Mouse (Mus musculus) limb, embryonic 14.5 days (tissue): ENCODE results near the gene Chtf18. TPM values are rescaled to one million over a fixed set of nuclear protein-coding genes. Genes with fewer than 3 reads are reported as not detected.

Source experiments
- ATAC-seq: fragments of 200-750 bp; cut with Nextera tagmentation; 2 replicates; pipeline ENCODE4 v1.8.0; 2017; ENCODE audit warnings: low read depth, moderate number of reproducible peaks, moderate TSS enrichment; ENCODE audit not compliant: low FRiP score
- DNase-seq: peaks from one replicate; pipeline ENCODE4 v3.0.0-alpha.2; 2015; ENCODE audit warnings: low spot score
- H3K27ac ChIP-seq: fragments of 300-500 bp; sonication (generic); replicated peaks from 2 replicates; pipeline ENCODE4 v1.5.1; 2014; ENCODE audit warnings: low read depth, mild to moderate bottlenecking, low read length, moderate library complexity, mixed read lengths
- H3K27me3 ChIP-seq: fragments of 300-500 bp; sonication (generic); 2 replicates; pipeline ENCODE4 v1.6.1; 2014; ENCODE audit warnings: low read length, mixed read lengths; ENCODE audit not compliant: control insufficient read depth, insufficient read depth
- H3K36me3 ChIP-seq: fragments of 300-500 bp; sonication (generic); 2 replicates; pipeline ENCODE4 v1.6.1; 2014; ENCODE audit warnings: mild to moderate bottlenecking, low read length, moderate library complexity, mixed read lengths; ENCODE audit not compliant: control insufficient read depth, insufficient read depth
- H3K4me1 ChIP-seq: fragments of 300-500 bp; sonication (generic); 2 replicates; pipeline ENCODE4 v1.6.1; 2014; ENCODE audit warnings: antibody characterized with exemption, low read length, mixed read lengths; ENCODE audit not compliant: control insufficient read depth, insufficient read depth
- H3K4me2 ChIP-seq: fragments of 300-500 bp; sonication (generic); replicated peaks from 2 replicates; pipeline ENCODE4 v1.6.1; 2014; ENCODE audit warnings: low read depth, mild to moderate bottlenecking, low read length, moderate library complexity; ENCODE audit not compliant: severe bottlenecking
- H3K4me3 ChIP-seq: fragments of 300-500 bp; sonication (generic); replicated peaks from 2 replicates; pipeline ENCODE4 v1.5.1; 2014; ENCODE audit warnings: low read length
- H3K9ac ChIP-seq: fragments of 300-500 bp; sonication (generic); 2 replicates; pipeline ENCODE4 v1.6.1; 2014; ENCODE audit warnings: mild to moderate bottlenecking, low read depth, low read length, moderate library complexity; ENCODE audit not compliant: severe bottlenecking
- H3K9me3 ChIP-seq: fragments of 300-500 bp; sonication (generic); 2 replicates; pipeline ENCODE4 v1.6.1; 2016; ENCODE audit warnings: low read length; ENCODE audit not compliant: control insufficient read depth
- POLR2A ChIP-seq: fragments of 200-500 bp; IDR thresholded peaks from 2 replicates; pipeline ENCODE4 v1.8.0; 2012; ENCODE audit warnings: inconsistent platforms, mild to moderate bottlenecking, moderate library complexity, borderline replicate concordance; ENCODE audit not compliant: insufficient read depth, insufficient read length; ENCODE audit errors: extremely low read depth
- WGBS: fragments of 180-500 bp; shearing (Covaris S2); extraction: QIAGEN DNeasy Blood & Tissue Kit; methylation state at CpG from one replicate; pipeline ENCODE4 v1.1.7; 2014; 5-methylcytosine and 5-hydroxymethylcytosine counted together
- microRNA-seq: library from miRNA; unstranded; fragments of <30 nt; microRNA quantifications from one replicate; pipeline ENCODE4, GENCODE M21; 2016
- polyA plus RNA-seq, 2 experiments: library from polyadenylated mRNA; depleted of rRNA in 1 of 2; stranded (reverse) in 1 of 2; unstranded in 1 of 2; fragments of >200 nt; fragmentation: Nextera tagmentation in 1 of 2; extraction: Ambion mirVana in 1 of 2; gene quantifications; 2 replicates each; pipeline versions ENCODE4 v1.2.1 to v1.2.3; 2012 to 2014

Gene Chtf18
- polyA plus RNA-seq, 2 experiments = 14.7 to 34.5 TPM

- H3K4me1 ChIP-seq = peaks cover 6% of the 10 kb centered on the region
- H3K9me3 ChIP-seq = no peaks in the 10 kb centered on the region
- H3K4me2 ChIP-seq = no peak overlapping the region
- no peak overlapping the region for H3K27ac ChIP-seq
- ATAC-seq (no peak), DNase-seq (no peak)
- H3K4me3 ChIP-seq = no peak overlapping the region
- WGBS = 86% methylated on average over 4 of the region's 4 CpGs
- H3K9ac ChIP-seq = no peak overlapping the region
- H3K36me3 ChIP-seq = no peaks in the 10 kb centered on the region
- 0 out of 2 replicates have a peak, but pooled peaks cover 5% of the 10 kb centered on the region for H3K27me3 ChIP-seq
- TF ChIP-seq POLR2A = no peak
Measured at GRCm38 (mm10) chr17:25688922-25689321, 38.3 kb downstream of the Chtf18 start.

GRCm38 (mm10) chr17:25686323-25686722 is 40.9 kb downstream of the Chtf18 start:
- TF ChIP-seq POLR2A = no peak
- DNase-seq (no peak), ATAC-seq (no peak)
- no peaks in the 10 kb centered on the region for H3K9me3 ChIP-seq
- H3K36me3 ChIP-seq = no peaks in the 10 kb centered on the region
- no peak overlapping the region for H3K27ac ChIP-seq
- H3K4me1 ChIP-seq = peaks cover 6% of the 10 kb centered on the region
- no peak overlapping the region for H3K4me2 ChIP-seq
- no peak overlapping the region for H3K9ac ChIP-seq
- no peak overlapping the region for H3K4me3 ChIP-seq
- 0 out of 2 replicates have a peak, but pooled peaks cover 5% of the 10 kb centered on the region for H3K27me3 ChIP-seq
- 40% methylated on average over 7 of the region's 7 CpGs for WGBS

GRCm38 (mm10) chr17:25681636-25682035 is 45.6 kb downstream of the Chtf18 start:
- no peaks in the 10 kb centered on the region for H3K27me3 ChIP-seq
- H3K36me3 ChIP-seq = no peaks in the 10 kb centered on the region
- no peak for ATAC-seq
- no peak for TF ChIP-seq POLR2A
- no peak overlapping the region for H3K27ac ChIP-seq
- no peaks in the 10 kb centered on the region for H3K4me1 ChIP-seq
- no peak for DNase-seq
- 81% methylated on average over 4 of the region's 4 CpGs for WGBS
- no peaks in the 10 kb centered on the region for H3K9me3 ChIP-seq
- no peak overlapping the region for H3K4me3 ChIP-seq
- H3K9ac ChIP-seq = no peak overlapping the region
- H3K4me2 ChIP-seq = no peak overlapping the region

- DNase-seq (no peak), ATAC-seq (no peak)
- H3K4me3 ChIP-seq = no peak overlapping the region
- H3K9me3 ChIP-seq = no peaks in the 10 kb centered on the region
- no peak overlapping the region for H3K27ac ChIP-seq
- H3K27me3 ChIP-seq = no peaks in the 10 kb centered on the region
- 9% methylated on average over 5 of the region's 5 CpGs for WGBS
- H3K9ac ChIP-seq = no peak overlapping the region
- no peaks in the 10 kb centered on the region for H3K4me1 ChIP-seq
- no peaks in the 10 kb centered on the region for H3K36me3 ChIP-seq
- TF ChIP-seq POLR2A = no peak
- no peak overlapping the region for H3K4me2 ChIP-seq
Measured at GRCm38 (mm10) chr17:25679818-25680217, 47.4 kb downstream of the Chtf18 start.

- WGBS = 60% methylated on average over 6 of the region's 6 CpGs
- Histone ChIP-seq H3K4me3 (no peak overlapping the region), H3K9me3 (no peaks in the 10 kb centered on the region), H3K4me1 (no peaks in the 10 kb centered on the region), H3K27me3 (no peaks in the 10 kb centered on the region), H3K27ac (no peak overlapping the region), H3K36me3 (no peaks in the 10 kb centered on the region), H3K9ac (no peak overlapping the region), H3K4me2 (no peak overlapping the region)
- ATAC-seq (no peak), DNase-seq (no peak)
- no peak for TF ChIP-seq POLR2A
Measured at GRCm38 (mm10) chr17:25677969-25678368, 49.2 kb downstream of the Chtf18 start.

- Histone ChIP-seq H3K4me2 (no peak overlapping the region), H3K4me3 (no peak overlapping the region), H3K36me3 (no peaks in the 10 kb centered on the region), H3K27me3 (no peaks in the 10 kb centered on the region), H3K27ac (no peak overlapping the region), H3K4me1 (no peaks in the 10 kb centered on the region), H3K9me3 (no peaks in the 10 kb centered on the region), H3K9ac (no peak overlapping the region)
- no peak for ATAC-seq
- no peak for DNase-seq
- TF ChIP-seq POLR2A = no peak
Measured at GRCm38 (mm10) chr17:25672982-25673381, 54.2 kb downstream of the Chtf18 start.

Small RNA genes within 50 kb of the gene (microRNA-seq; reads per million reads assigned to microRNA genes)
- not detected for gene Gm25083

Other genes with a start within 250 kb of the Chtf18 start
- 0.09 TPM in 2 replicates for gene Sstr5, start 230.1 kb downstream of the Chtf18 start, polyA plus RNA-seq (2012; rRNA removed)
- 0.10 TPM in 1 of 2 replicates, not detected in the other for gene Sstr5, start 230.1 kb downstream of the Chtf18 start, polyA plus RNA-seq (2014; fragmentation: Nextera tagmentation; extraction: Ambion mirVana)
- 16.3 and 23.4 TPM in 2 replicates for gene Sox8, start 156.7 kb downstream of the Chtf18 start, polyA plus RNA-seq (2012; rRNA removed)
- 12.6 and 16.7 TPM in 2 replicates for gene Sox8, start 156.7 kb downstream of the Chtf18 start, polyA plus RNA-seq (2014; fragmentation: Nextera tagmentation; extraction: Ambion mirVana)
- gene Lmf1, start 148.3 kb downstream of the Chtf18 start, polyA plus RNA-seq (2012; rRNA removed) = 20.3 and 26.3 TPM in 2 replicates
- 26.9 and 28.7 TPM in 2 replicates for gene Lmf1, start 148.3 kb downstream of the Chtf18 start, polyA plus RNA-seq (2014; fragmentation: Nextera tagmentation; extraction: Ambion mirVana)
- 0.56 and 0.74 TPM in 2 replicates for gene Gng13, start 10.2 kb downstream of the Chtf18 start, polyA plus RNA-seq (2012; rRNA removed)
- 3.5 and 6.1 TPM in 2 replicates for gene Gng13, start 10.2 kb downstream of the Chtf18 start, polyA plus RNA-seq (2014; fragmentation: Nextera tagmentation; extraction: Ambion mirVana)
- gene Rpusd1, start 251 bp upstream of the Chtf18 start, polyA plus RNA-seq (2012; rRNA removed) = 48.2 and 71.7 TPM in 2 replicates
- 26.1 and 26.6 TPM in 2 replicates for gene Rpusd1, start 251 bp upstream of the Chtf18 start, polyA plus RNA-seq (2014; fragmentation: Nextera tagmentation; extraction: Ambion mirVana)
- gene Mslnl, start 8.6 kb upstream of the Chtf18 start, polyA plus RNA-seq (2012; rRNA removed) = 0.10 and 0.13 TPM in 2 replicates
- gene Mslnl, start 8.6 kb upstream of the Chtf18 start, polyA plus RNA-seq (2014; fragmentation: Nextera tagmentation; extraction: Ambion mirVana) = 0.10 and 0.22 TPM in 2 replicates
- gene Msln, start 27.0 kb upstream of the Chtf18 start, polyA plus RNA-seq (2012; rRNA removed) = 0.23 and 5.5 TPM in 2 replicates
- 0.37 and 0.95 TPM in 2 replicates for gene Msln, start 27.0 kb upstream of the Chtf18 start, polyA plus RNA-seq (2014; fragmentation: Nextera tagmentation; extraction: Ambion mirVana)
- gene Narfl, start 46.4 kb upstream of the Chtf18 start, polyA plus RNA-seq (2012; rRNA removed) = 24.9 and 26.0 TPM in 2 replicates
- gene Narfl, start 46.4 kb upstream of the Chtf18 start, polyA plus RNA-seq (2014; fragmentation: Nextera tagmentation; extraction: Ambion mirVana) = 24.2 and 26.1 TPM in 2 replicates
- 113 and 119 TPM in 2 replicates for gene Haghl, start 58.3 kb upstream of the Chtf18 start, polyA plus RNA-seq (2012; rRNA removed)
- 69.3 and 78.0 TPM in 2 replicates for gene Haghl, start 58.3 kb upstream of the Chtf18 start, polyA plus RNA-seq (2014; fragmentation: Nextera tagmentation; extraction: Ambion mirVana)
- 0.06 and 0.10 TPM in 2 replicates for gene Ccdc78, start 59.2 kb upstream of the Chtf18 start, polyA plus RNA-seq (2012; rRNA removed)
- not detected in 2 replicates for gene Ccdc78, start 59.2 kb upstream of the Chtf18 start, polyA plus RNA-seq (2014; fragmentation: Nextera tagmentation; extraction: Ambion mirVana)
- gene Fam173a, start 65.5 kb upstream of the Chtf18 start, polyA plus RNA-seq (2012; rRNA removed) = 114 and 117 TPM in 2 replicates
- gene Fam173a, start 65.5 kb upstream of the Chtf18 start, polyA plus RNA-seq (2014; fragmentation: Nextera tagmentation; extraction: Ambion mirVana) = 72.5 and 73.8 TPM in 2 replicates
- gene AC134908.4, start 68.2 kb upstream of the Chtf18 start, polyA plus RNA-seq (2012; rRNA removed) = not detected in 2 replicates
- gene AC134908.4, start 68.2 kb upstream of the Chtf18 start, polyA plus RNA-seq (2014; fragmentation: Nextera tagmentation; extraction: Ambion mirVana) = 0.30 TPM in 1 of 2 replicates, not detected in the other
- gene Metrn, start 69.7 kb upstream of the Chtf18 start, polyA plus RNA-seq (2012; rRNA removed) = 83.6 and 119 TPM in 2 replicates
- 10.5 and 12.6 TPM in 2 replicates for gene Metrn, start 69.7 kb upstream of the Chtf18 start, polyA plus RNA-seq (2014; fragmentation: Nextera tagmentation; extraction: Ambion mirVana)
- gene Fbxl16, start 81.7 kb upstream of the Chtf18 start, polyA plus RNA-seq (2012; rRNA removed) = 6.5 and 12.2 TPM in 2 replicates
- gene Fbxl16, start 81.7 kb upstream of the Chtf18 start, polyA plus RNA-seq (2014; fragmentation: Nextera tagmentation; extraction: Ambion mirVana) = 2.0 and 2.5 TPM in 2 replicates
- gene Wdr24, start 96.2 kb upstream of the Chtf18 start, polyA plus RNA-seq (2012; rRNA removed) = 45.1 and 56.1 TPM in 2 replicates
- 26.0 and 27.7 TPM in 2 replicates for gene Wdr24, start 96.2 kb upstream of the Chtf18 start, polyA plus RNA-seq (2014; fragmentation: Nextera tagmentation; extraction: Ambion mirVana)
- 64.4 and 79.2 TPM in 2 replicates for gene Jmjd8, start 101.4 kb upstream of the Chtf18 start, polyA plus RNA-seq (2012; rRNA removed)
- gene Jmjd8, start 101.4 kb upstream of the Chtf18 start, polyA plus RNA-seq (2014; fragmentation: Nextera tagmentation; extraction: Ambion mirVana) = 41.5 and 46.3 TPM in 2 replicates
- 335 and 338 TPM in 2 replicates for gene Stub1, start 106.0 kb upstream of the Chtf18 start, polyA plus RNA-seq (2012; rRNA removed)
- gene Stub1, start 106.0 kb upstream of the Chtf18 start, polyA plus RNA-seq (2014; fragmentation: Nextera tagmentation; extraction: Ambion mirVana) = 349 and 350 TPM in 2 replicates
- gene Rhbdl1, start 109.9 kb upstream of the Chtf18 start, polyA plus RNA-seq (2012; rRNA removed) = 11.7 and 12.9 TPM in 2 replicates
- gene Rhbdl1, start 109.9 kb upstream of the Chtf18 start, polyA plus RNA-seq (2014; fragmentation: Nextera tagmentation; extraction: Ambion mirVana) = 1.9 and 2.3 TPM in 2 replicates
- gene Gm20683, start 114.3 kb upstream of the Chtf18 start, polyA plus RNA-seq (2012; rRNA removed) = 13.0 and 19.4 TPM in 2 replicates
- 2.2 and 2.5 TPM in 2 replicates for gene Gm20683, start 114.3 kb upstream of the Chtf18 start, polyA plus RNA-seq (2014; fragmentation: Nextera tagmentation; extraction: Ambion mirVana)
- 101 and 126 TPM in 2 replicates for gene Rhot2, start 117.4 kb upstream of the Chtf18 start, polyA plus RNA-seq (2012; rRNA removed)
- 10.6 and 16.9 TPM in 2 replicates for gene Rhot2, start 117.4 kb upstream of the Chtf18 start, polyA plus RNA-seq (2014; fragmentation: Nextera tagmentation; extraction: Ambion mirVana)
- 68.0 and 90.0 TPM in 2 replicates for gene Wdr90, start 134.1 kb upstream of the Chtf18 start, polyA plus RNA-seq (2012; rRNA removed)
- gene Wdr90, start 134.1 kb upstream of the Chtf18 start, polyA plus RNA-seq (2014; fragmentation: Nextera tagmentation; extraction: Ambion mirVana) = 18.1 and 22.1 TPM in 2 replicates
- gene Mcrip2, start 141.3 kb upstream of the Chtf18 start, polyA plus RNA-seq (2012; rRNA removed) = 12.3 and 13.1 TPM in 2 replicates
- gene Mcrip2, start 141.3 kb upstream of the Chtf18 start, polyA plus RNA-seq (2014; fragmentation: Nextera tagmentation; extraction: Ambion mirVana) = 13.4 and 20.2 TPM in 2 replicates
- 61.7 and 62.9 TPM in 2 replicates for gene Mettl26, start 147.7 kb upstream of the Chtf18 start, polyA plus RNA-seq (2012; rRNA removed)
- gene Mettl26, start 147.7 kb upstream of the Chtf18 start, polyA plus RNA-seq (2014; fragmentation: Nextera tagmentation; extraction: Ambion mirVana) = 51.4 and 52.0 TPM in 2 replicates
- gene Wfikkn1, start 153.4 kb upstream of the Chtf18 start, polyA plus RNA-seq (2012; rRNA removed) = 1.2 and 1.4 TPM in 2 replicates
- 0.68 and 0.77 TPM in 2 replicates for gene Wfikkn1, start 153.4 kb upstream of the Chtf18 start, polyA plus RNA-seq (2014; fragmentation: Nextera tagmentation; extraction: Ambion mirVana)
- 53.3 and 73.6 TPM in 2 replicates for gene Rab40c, start 192.3 kb upstream of the Chtf18 start, polyA plus RNA-seq (2012; rRNA removed)
- gene Rab40c, start 192.3 kb upstream of the Chtf18 start, polyA plus RNA-seq (2014; fragmentation: Nextera tagmentation; extraction: Ambion mirVana) = 20.8 and 23.2 TPM in 2 replicates
- 95.4 and 141 TPM in 2 replicates for gene Pigq, start 217.5 kb upstream of the Chtf18 start, polyA plus RNA-seq (2012; rRNA removed)
- gene Pigq, start 217.5 kb upstream of the Chtf18 start, polyA plus RNA-seq (2014; fragmentation: Nextera tagmentation; extraction: Ambion mirVana) = 48.7 and 48.8 TPM in 2 replicates
- 0.10 TPM in 2 replicates for gene Nhlrc4, start 217.5 kb upstream of the Chtf18 start, polyA plus RNA-seq (2012; rRNA removed)
- not detected in 2 replicates for gene Nhlrc4, start 217.5 kb upstream of the Chtf18 start, polyA plus RNA-seq (2014; fragmentation: Nextera tagmentation; extraction: Ambion mirVana)
- gene A930017K11Rik, start 225.1 kb upstream of the Chtf18 start, polyA plus RNA-seq (2012; rRNA removed) = 0.25 and 0.26 TPM in 2 replicates
- 0.23 and 0.35 TPM in 2 replicates for gene A930017K11Rik, start 225.1 kb upstream of the Chtf18 start, polyA plus RNA-seq (2014; fragmentation: Nextera tagmentation; extraction: Ambion mirVana)